Mouse (Mus musculus) 3134 (cell line): Measurements from ENCODE around the gene Tent5b.
"Not testable (repeated sequence)": the region's sequence is repeated elsewhere in the genome, so short reads cannot be mapped to it uniquely, and the experiment has no call there.

Experiments
- DNase-seq: peaks from one replicate; pipeline ENCODE4 v3.0.0-alpha.2; 2011; ENCODE audit warnings: low spot score; ENCODE audit not compliant: insufficient read length; ENCODE audit errors: extremely low read depth

Tent5b gene

DNA sequence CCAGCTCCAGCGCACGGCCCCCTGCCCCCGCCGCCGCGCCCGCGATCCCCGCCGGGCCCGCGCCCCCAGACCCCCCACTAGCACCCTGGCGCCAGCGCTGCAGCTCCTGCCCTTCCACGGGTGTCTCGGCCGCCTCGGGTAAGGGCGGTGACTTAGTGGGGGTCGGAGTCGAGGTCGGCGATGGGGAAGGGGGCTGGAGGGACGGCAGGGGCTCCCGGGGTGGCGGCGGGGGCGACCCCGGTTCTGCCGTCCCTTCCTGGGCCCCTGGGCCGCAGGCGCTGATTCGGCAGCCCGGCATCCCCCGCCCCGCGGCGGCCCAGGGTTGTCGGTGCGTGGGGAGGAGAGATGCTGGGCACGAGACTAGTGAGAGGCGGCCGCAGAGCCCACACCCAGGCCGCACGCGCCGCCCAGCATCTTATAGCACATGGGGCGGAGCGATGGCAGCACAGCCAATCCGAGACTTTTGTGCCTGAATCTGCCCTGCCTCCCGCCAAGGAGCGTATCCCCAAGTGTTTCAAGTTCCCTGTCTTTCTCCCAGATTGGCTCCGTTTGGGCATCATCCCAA lies 18.3 kb downstream of the Tent5b start, which contains the start of gene Trnp1:
TSS of gene Trnp1 (minus strand) at position 391 of the 565 bp plus-strand sequence.
- DNase-seq, result no peak

DNA sequence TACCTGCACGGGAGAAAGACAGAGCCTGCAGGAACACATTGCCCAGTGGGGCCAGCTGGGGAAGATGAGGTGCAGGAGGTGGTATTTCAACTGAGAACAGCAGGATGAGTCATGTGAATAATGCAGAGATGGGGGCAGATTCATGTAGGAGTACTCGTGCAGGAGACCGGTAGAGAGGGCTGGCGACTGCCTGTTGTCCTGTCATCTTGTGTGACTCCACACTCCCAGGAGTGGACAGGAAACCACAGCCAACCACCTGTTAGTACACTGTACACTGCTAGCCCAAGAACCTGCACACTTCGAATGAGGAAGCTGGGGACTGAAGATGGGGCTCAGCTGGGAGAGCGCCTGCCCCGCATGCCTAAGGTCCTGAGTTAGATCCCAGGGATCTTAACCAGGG lies 21.6 kb downstream of the Tent5b start:
- DNase-seq, result no peak

DNA sequence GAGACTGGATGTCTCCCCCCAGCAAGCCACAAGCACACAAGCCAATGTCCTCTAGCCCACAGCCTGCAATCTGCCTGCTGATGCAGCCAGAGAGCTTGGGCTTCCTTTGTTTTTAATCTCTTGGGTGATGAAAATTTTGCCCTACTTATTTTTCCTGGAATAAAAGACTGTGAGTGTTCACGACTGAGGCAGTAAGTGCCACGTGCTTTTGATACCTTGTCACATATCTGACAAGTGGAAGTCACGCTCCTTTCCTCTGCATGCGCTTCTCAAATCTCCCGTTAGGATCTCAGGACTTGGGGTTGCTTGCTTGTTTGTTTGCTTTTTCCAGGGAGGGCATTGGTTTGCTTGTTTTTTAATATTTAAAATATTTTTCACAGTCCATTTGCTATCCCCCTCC lies 24.4 kb downstream of the Tent5b start:
- no peak for DNase-seq

DNA sequence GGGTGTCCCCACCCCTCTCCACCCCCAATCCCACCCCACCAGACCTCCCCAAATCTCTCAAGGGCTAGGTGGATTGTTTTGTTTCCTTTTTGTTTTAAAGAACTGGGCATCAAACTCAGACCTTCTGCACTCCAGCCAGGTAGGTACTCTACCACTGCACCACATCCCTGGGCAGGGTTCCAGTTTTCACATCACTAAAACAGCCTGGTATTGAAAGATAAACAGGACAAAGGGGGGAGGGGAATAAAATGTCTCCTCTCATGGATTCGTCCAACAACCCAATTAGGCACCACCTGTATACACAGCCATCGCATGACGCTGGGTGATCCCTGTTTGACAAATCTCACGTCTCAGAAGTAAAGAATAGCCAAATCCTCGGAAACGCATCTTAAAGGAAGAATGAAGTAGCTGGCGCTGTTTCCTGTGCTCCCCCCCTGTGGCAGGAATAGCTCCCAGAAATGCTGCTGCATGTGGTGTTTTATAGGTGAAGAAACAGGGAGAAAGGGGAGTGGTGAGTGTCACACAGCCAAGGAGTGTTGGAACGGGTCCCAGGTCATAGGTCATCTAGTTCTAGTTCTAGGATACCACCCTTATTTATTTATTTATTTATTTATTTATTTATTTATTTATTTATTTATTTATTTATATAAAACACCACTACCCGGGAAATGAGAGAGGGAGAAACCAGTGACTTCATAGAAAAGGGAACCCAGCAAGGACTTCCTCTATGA lies 25.0 kb downstream of the Tent5b start:
- no peak for DNase-seq

DNA sequence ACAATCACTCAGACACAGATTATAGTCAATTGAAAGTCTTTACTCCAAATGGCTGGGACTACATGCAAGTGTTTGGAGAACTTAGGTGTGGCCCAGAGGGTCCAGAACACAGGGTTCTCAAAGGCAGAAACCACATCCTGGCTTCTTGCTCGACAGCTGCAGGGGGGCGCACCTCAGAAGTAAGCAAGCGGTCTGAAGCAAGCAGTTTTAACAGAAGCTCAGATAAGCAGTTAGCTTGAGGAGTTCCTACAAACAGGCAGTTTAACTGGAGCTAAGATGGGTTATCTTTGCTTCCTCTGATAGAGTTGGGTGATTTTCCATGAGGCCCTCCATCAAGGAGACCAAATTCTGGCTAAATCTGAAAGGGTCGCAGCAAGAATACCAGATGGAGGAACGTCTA lies 26.6 kb downstream of the Tent5b start:
- no peak for DNase-seq

DNA sequence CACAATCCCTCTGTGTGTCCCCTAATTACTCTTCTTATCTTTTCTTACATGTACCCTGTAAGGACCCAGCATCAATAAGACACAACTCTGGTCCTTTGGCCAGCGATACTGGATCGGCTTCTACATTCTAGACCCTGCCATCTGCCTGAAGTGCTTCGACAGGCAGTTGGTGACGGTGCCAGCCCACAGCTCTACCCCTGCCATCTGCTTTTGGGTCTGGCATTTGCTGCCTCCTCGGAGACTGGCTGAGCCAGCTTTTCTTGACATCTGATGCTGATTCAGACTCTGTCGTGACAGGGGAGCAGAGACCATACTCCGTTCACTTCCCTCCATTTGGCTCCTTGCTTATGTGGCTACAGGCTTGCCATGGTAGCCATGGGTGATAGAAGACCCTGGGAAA lies 29.1 kb downstream of the Tent5b start:
- no peak for DNase-seq

DNA sequence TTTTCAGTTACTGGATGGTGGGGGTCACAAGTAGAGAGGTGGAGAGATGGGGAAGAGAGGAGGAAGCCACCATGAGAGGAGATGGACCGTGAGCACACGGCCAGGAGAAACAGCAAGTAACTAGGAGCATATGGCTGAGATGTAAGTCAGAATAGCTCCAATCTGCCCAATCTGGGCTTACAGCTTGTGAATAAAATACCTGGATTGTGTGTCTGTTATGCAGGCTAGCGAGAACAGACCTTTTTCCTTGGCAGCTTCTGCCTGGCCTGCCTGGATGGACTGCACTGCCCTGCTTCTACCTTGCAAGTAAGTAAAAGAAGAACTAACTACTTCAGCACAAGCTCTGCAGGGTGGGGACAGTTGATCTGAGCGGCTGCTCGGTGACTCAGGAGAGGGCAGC lies 31.1 kb downstream of the Tent5b start:
- no peak for DNase-seq

DNA sequence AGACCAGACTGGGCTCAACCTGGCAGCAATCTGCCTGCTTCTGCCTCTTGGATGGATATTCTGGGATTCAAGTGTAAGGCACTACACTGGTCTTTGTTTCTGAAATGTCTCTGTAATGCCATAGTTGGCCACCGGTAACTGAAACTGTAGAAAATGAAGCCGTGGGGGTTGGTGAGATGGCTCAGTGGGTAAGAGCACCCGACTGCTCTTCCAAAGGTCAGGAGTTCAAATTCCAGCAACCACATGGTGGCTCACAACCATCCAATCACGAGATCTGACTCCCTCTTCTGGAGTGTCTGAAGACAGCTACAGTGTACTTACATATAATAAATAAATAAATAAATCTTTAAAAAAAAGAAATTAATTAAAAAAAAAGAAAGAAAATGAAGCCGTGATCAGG lies 32.6 kb downstream of the Tent5b start:
- DNase-seq, result not testable (repeated sequence)

DNA sequence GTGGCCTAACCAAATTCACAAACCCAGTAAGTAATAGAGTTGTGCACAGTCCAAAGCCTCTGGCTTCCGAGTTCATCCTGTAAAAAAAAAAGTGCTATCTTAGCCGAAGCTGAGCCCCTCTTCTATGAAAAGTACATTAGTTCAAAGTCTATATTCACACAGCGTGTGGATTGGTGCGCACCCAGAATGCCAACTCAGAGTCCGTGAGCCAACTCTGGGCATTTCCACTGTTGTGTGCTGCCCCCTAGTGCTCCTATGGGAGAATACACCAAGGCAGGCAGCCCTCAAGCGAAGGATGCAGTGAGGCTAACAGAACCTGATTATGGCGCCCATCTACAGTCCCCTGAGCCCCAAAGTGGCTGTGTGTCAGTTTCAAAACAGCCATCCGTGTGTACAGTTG lies 33.0 kb downstream of the Tent5b start:
- no peak for DNase-seq

DNA sequence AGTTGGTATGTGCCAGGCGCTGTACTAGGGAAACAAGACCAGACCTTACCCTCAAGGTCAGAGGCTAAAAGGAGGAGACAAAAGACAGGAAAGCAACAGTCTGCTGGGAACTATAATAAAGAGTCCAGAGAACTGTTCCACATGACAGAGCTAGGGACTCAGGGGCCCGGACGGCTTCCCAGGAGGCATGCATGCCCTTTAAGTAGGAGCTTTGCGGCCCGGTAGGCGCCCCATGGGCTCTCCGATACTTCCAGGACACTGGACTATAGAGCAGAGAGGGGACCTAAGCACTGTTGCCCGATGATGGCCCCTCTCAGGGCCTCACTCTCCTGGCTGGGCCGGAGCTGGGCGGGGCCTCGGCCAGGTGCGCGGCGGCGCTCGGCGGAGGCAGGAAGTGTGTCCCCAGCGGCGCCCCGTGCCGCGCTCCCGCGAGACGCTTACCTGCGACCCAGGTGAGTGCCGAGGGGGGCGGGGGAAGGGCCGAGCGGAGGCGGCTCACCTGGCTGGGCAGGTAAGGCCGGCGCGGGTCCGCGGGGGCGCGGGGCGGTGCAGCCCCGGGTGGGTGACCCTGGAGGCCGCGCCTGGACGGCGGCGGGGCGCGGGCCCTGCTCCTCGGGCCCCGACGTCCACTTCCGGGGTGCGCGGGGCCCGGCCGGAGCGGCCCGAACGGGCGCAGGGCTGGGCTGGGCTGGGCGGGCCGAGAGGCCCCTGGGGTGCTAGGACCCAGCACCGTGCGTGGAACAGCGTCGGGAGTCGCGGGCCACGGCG lies 38.9 kb downstream of the Tent5b start, which contains the start of gene Kdf1:
TSS of gene Kdf1 (plus strand) at position 363 of the 768 bp plus-strand sequence.
- no peak for DNase-seq

DNA sequence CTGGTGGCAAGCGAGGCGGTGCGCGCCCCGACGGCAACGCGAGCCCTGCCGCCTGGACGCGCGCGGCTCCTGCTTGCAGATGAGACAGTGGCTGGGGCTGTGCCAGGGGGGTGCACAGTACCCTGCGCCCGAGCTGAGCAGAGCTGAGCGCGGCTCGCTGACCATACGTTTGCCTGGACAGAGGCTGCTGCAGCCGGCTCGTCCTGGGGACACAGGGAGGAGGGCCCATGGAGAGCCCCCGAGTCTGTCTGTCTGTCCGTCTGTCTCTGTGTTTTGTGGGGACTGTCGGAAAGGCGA lies 39.4 kb downstream of the Tent5b start:
- DNase-seq, result no peak

DNA sequence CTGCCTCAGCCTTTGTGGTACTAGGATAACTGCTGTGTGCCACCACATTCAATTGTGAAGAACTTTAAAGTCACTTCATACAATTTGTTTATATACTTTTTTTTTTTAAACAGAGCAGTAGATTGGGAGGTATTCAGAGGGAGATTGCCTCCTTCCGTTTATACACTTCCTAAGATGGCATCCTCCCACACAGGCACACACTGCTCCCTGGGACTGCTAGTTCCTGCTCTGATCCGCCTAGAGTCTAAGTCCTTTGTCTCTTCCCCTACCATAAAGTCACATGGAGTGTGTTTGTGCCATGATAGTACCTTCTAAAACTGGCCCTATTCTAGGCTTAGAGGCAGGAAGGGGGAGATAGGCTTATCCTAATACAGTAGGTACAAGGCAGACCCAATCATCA lies 41.6 kb downstream of the Tent5b start:
- DNase-seq, result no peak

DNA sequence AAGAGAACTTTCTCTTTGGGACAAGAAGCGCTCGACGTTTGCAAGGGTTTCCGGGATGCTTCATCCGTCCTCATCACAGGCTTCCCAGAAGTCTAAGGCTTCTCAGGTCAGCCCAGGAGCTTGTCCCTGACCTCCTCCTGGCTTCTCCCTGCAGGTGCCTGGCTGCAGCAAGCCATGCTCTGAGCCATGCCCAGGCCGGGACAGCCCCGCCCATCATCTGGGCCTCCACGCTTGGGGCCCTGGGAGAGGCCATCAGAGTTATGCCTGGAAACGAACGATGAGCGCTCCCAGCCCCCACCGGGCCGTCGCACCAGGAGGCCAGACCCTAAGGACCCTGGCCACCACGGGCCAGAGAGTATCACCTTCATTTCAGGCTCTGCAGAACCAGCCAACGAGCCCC lies 47.9 kb downstream of the Tent5b start:
- DNase-seq, result no peak

DNA sequence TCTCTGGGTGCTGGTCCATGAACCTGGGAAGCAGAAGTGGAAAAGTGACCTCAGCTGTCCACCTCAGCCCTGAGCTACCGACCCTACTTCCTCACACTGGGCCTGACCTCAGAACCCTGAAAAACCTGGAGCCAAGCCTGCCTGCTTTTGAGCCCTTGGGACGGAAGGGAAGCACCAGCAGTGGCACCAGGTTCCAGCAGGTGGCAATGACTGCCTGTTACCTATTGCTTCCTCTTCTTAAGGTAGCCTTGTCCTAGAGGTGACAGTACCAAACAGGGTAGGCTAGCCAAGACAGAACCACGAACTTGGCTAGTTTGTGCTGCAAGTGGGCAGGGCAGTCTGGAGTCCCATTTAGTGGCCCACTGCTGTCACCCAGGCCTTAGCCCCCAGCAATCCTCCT lies 52.8 kb downstream of the Tent5b start:
- DNase-seq, result no peak

DNA sequence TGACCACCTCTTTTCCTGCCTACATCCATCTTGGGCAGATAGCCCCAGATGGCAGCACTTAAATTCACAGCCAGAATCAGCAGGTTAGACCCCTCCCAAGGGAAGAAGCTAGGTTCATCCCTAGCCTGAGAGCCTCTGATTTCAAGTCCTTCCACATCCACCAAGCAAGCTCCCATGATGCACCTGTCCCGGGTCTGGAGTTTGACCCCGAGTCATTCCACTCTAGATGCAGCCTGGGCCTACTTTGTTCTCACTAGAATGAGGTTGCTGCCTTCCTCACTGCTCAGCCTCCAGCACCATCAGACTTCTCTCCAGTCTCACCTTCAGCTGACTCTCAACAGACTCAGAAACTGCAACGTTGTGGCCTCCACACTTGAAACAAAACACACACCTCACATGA lies 56.1 kb downstream of the Tent5b start:
- DNase-seq, result no peak

DNA sequence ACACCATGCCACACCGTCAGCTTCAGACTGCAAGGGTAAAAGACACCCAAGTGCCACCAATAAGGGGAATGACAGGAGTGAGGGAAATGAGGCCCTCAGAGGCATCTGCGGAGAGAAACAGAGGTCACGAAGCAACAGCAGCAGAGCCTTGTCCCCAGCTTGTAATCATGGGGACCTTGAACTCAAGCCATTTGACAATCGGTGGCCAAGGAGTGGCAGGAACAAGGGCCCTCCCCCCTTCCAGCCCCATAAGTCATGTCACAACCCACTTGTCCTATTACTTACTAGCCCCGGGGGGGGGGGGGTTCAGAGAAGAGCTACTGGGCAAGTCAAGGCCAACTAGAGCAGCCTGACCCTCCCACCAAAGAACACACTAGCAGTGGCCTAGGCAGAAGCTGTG lies 56.7 kb downstream of the Tent5b start:
- DNase-seq, result no peak
